Mouse (Mus musculus) cerebellum, adult 2 months (tissue): ENCODE data around the gene Creb3l4. TPM values are rescaled to one million over a fixed set of nuclear protein-coding genes. Genes with fewer than 3 reads are reported as not detected.

ENCODE experiments used
- DNase-seq, 2 experiments: peaks; one replicate each; pipeline ENCODE4 v3.0.0; 2021
- H3K27ac ChIP-seq: fragments of 200-500 bp; 2 replicates; pipeline ENCODE4 v1.5.1; 2012; ENCODE audit warnings: low read length, control low read depth, inconsistent platforms; ENCODE audit not compliant: insufficient read depth
- H3K27me3 ChIP-seq: fragments of 200-500 bp; 2 replicates; pipeline ENCODE4 v1.6.1; 2012; ENCODE audit warnings: inconsistent platforms, mild to moderate bottlenecking, low read length, moderate library complexity; ENCODE audit not compliant: control insufficient read depth, insufficient read depth
- H3K4me1 ChIP-seq: fragments of 200-500 bp; 2 replicates; pipeline ENCODE4 v1.6.1; 2011; ENCODE audit warnings: low read length; ENCODE audit not compliant: control insufficient read depth, insufficient read depth
- H3K4me3 ChIP-seq: fragments of 200-500 bp; replicated peaks from 2 replicates; pipeline ENCODE3; 2011; ENCODE audit warnings: mild to moderate bottlenecking, low read depth, low read length, control low read depth; ENCODE audit not compliant: insufficient read depth
- CTCF ChIP-seq: fragments of 200-500 bp; IDR thresholded peaks from 2 replicates; pipeline ENCODE4 v1.5.1; 2011; ENCODE audit warnings: low read depth, mild to moderate bottlenecking, control low read depth, low read length, moderate library complexity, borderline replicate concordance; ENCODE audit not compliant: insufficient read depth
- POLR2A ChIP-seq: fragments of 200-500 bp; IDR thresholded peaks from 2 replicates; pipeline ENCODE4 v1.6.1; 2011; ENCODE audit warnings: low read length, control low read depth, borderline replicate concordance; ENCODE audit not compliant: insufficient read depth
- WGBS: fragments of 180-500 bp; shearing (Covaris S2); methylation state at CpG from one replicate; pipeline ENCODE4 v1.1.7; 2018; 5-methylcytosine and 5-hydroxymethylcytosine counted together
- polyA plus RNA-seq: library from polyadenylated mRNA; depleted of rRNA; stranded (reverse); fragments of >200 nt; gene quantifications from 2 replicates; pipeline ENCODE4 v1.2.3, GENCODE M21; 2012

The Creb3l4 gene
- polyA plus RNA-seq, 1 experiment = 0.23 TPM

- no peak overlapping the region for H3K4me3 ChIP-seq
- H3K27ac ChIP-seq = no peak overlapping the region
- no peak for TF ChIP-seq CTCF
- TF ChIP-seq POLR2A = no peak
- WGBS = 86% methylated on average over 16 of the region's 16 CpGs
- peak in 1 of 2 experiments; percentile 14 for DNase-seq
- no peaks in the 10 kb centered on the region for H3K27me3 ChIP-seq
- peaks cover 22% of the 10 kb centered on the region for H3K4me1 ChIP-seq
Observed at GRCm38 (mm10) chr3:90268971-90269370, 25.7 kb upstream of the Creb3l4 start.

GRCm38 (mm10) chr3:90268190-90268589 lies 24.9 kb upstream of the Creb3l4 start:
- no peak overlapping the region for H3K4me3 ChIP-seq
- 94% methylated on average over 11 of the region's 11 CpGs for WGBS
- no peak for TF ChIP-seq CTCF
- no peak for TF ChIP-seq POLR2A
- peaks cover 22% of the 10 kb centered on the region for H3K4me1 ChIP-seq
- no peak overlapping the region for H3K27ac ChIP-seq
- no peak for DNase-seq
- H3K27me3 ChIP-seq = no peaks in the 10 kb centered on the region

GRCm38 (mm10) chr3:90266901-90267775 lies 23.8 kb upstream of the Creb3l4 start:
- no peaks in the 10 kb centered on the region for H3K27me3 ChIP-seq
- peaks cover 15% of the 10 kb centered on the region for H3K4me1 ChIP-seq
- no peak overlapping the region for H3K4me3 ChIP-seq
- DNase-seq = no peak
- no peak overlapping the region for H3K27ac ChIP-seq
- 91% methylated on average over 20 of the region's 20 CpGs for WGBS
- TF ChIP-seq CTCF (no peak), POLR2A (no peak)

- Histone ChIP-seq H3K27ac (peak overlapping the region; percentile 100), H3K4me1 (peaks cover 13% of the 10 kb centered on the region), H3K27me3 (no peaks in the 10 kb centered on the region), H3K4me3 (peak overlapping the region; percentile 95)
- 18% methylated on average over 16 of the region's 16 CpGs for WGBS
- DNase-seq = peak; percentile 54 to 82
- no peak for TF ChIP-seq CTCF
- peak; percentile 21; the same call in 1 of the 2 replicates for TF ChIP-seq POLR2A
Observed at GRCm38 (mm10) chr3:90265932-90266741, 22.8 kb upstream of the Creb3l4 start.

- peak; percentile 80 for TF ChIP-seq POLR2A
- peak; percentile 83 for TF ChIP-seq CTCF
- DNase-seq = peak; percentile 91 to 96
- peak within 1 kb of the TSS; percentile 95 for H3K4me3 ChIP-seq
- H3K27me3 ChIP-seq = no peaks in the 10 kb centered on the region
- H3K27ac ChIP-seq = peak within 1 kb of the TSS; percentile 100
- under 1% methylated on average over 82 of the region's 87 CpGs for WGBS
- H3K4me1 ChIP-seq = peaks cover 20% of the 10 kb centered on the region
Observed at GRCm38 (mm10) chr3:90265034-90265931, 22.0 kb upstream of the Creb3l4 start, which contains the start of gene Dennd4b. Dennd4b (plus strand) TSS chr3:90265185.

GRCm38 (mm10) chr3:90264687-90265033 lies 21.3 kb upstream of the Creb3l4 start:
- H3K4me1 ChIP-seq = peaks cover 27% of the 10 kb centered on the region
- DNase-seq = no peak
- no peaks in the 10 kb centered on the region for H3K27me3 ChIP-seq
- WGBS = 21% methylated on average over 10 of the region's 10 CpGs
- peak overlapping the region; percentile 69 for H3K27ac ChIP-seq
- H3K4me3 ChIP-seq = peak overlapping the region; percentile 95
- TF ChIP-seq CTCF (no peak), POLR2A (no peak)

GRCm38 (mm10) chr3:90263121-90263771 lies 19.9 kb upstream of the Creb3l4 start:
- 89% methylated on average over 5 of the region's 5 CpGs for WGBS
- H3K27ac ChIP-seq = no peak overlapping the region
- no peak overlapping the region for H3K4me3 ChIP-seq
- peaks cover 41% of the 10 kb centered on the region for H3K4me1 ChIP-seq
- peak in 1 of 2 experiments; percentile 10 for DNase-seq
- TF ChIP-seq CTCF (no peak), POLR2A (no peak)
- H3K27me3 ChIP-seq = no peaks in the 10 kb centered on the region
